Mouse (Mus musculus): Measurements from ENCODE around the gene Pigk.

GRCm38 (mm10) chr3:152799738-152800431 is 86.0 kb downstream of the Pigk start:
- TF ChIP-seq CTCF (IDR thresholded peaks at IDR 0.05; ENCODE audit: borderline replicate concordance, insufficient read depth, low read length) (no peak), POLR2A (IDR thresholded peaks at IDR 0.05; ENCODE audit: low read depth, low read length) (no peak)
